Mouse (Mus musculus) MEL (cell line): Measurements from ENCODE around the gene 4930467E23Rik.
"Not testable (repeated sequence)": the region's sequence is repeated elsewhere in the genome, so short reads cannot be mapped to it uniquely, and the experiment has no call there.

ENCODE experiments used
- EP300 ChIP-seq, 2 experiments: IDR thresholded peaks; 2 replicates each; pipeline ENCODE4 v1.6.1; 2011; ENCODE audit warnings: improper control_type of control experiment in 2 of 2, low read length in 2 of 2, low read depth in 1 of 2, mild to moderate bottlenecking in 1 of 2
- ETS1 ChIP-seq: IDR thresholded peaks from 2 replicates; pipeline ENCODE4 v1.6.1; 2012; ENCODE audit warnings: low read depth, mild to moderate bottlenecking, inconsistent platforms, low read length, improper control_type of control experiment, moderate library complexity
- MAX ChIP-seq: IDR thresholded peaks from 2 replicates; pipeline ENCODE4 v1.6.1; 2011; ENCODE audit warnings: low read length, improper control_type of control experiment
- NELFE ChIP-seq: IDR thresholded peaks from 2 replicates; pipeline ENCODE4 v1.6.1; 2011; ENCODE audit warnings: low read depth, low read length, improper control_type of control experiment
- POLR2A ChIP-seq, 2 experiments: IDR thresholded peaks; 2 replicates each; pipeline ENCODE4 v1.6.1; 2011 to 2012; ENCODE audit warnings: low read length in 2 of 2, mild to moderate bottlenecking in 2 of 2, control low read depth in 1 of 2, improper control_type of control experiment in 1 of 2, low read depth in 1 of 2, moderate library complexity in 1 of 2; ENCODE audit not compliant: control insufficient read depth in 1 of 2, insufficient read depth in 1 of 2, poor library complexity in 1 of 2

DNA sequence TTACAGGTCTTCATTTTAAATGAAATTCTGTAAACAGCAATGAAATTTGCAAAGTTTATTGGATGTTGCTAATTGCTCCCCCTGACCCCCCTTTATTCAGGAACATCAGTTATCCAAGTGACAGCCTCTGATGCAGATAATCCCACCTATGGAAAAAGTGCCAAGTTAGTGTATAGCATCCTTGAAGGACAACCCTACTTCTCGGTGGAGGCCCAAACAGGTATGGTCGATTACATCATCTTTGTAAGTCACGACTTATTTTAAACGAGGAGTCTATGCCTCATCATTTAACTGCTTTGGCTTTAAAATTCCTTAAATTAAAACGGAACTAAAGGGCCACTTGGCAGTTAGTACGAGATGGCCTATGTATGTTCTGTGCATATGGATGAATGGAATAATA lies 38.0 kb upstream of the 4930467E23Rik start:
- TF ChIP-seq MAX; NELFE; EP300 (IDR thresholded peaks at IDR 0.05; ENCODE audit: low read depth in 1 of 2, low read length in 2 of 2); ETS1; POLR2A (IDR thresholded peaks at IDR 0.05; ENCODE audit: control insufficient read depth in 1 of 2, insufficient read depth in 1 of 2, low read depth in 1 of 2, low read length in 2 of 2, poor library complexity in 1 of 2): not testable (repeated sequence)
